Mouse (Mus musculus) embryo, embryonic 11.5 days (tissue): Measurements from ENCODE around the gene Eefsec.

Experiments
- DNase-seq: peaks from one replicate; pipeline ENCODE4 v3.0.0-alpha.2; 2012; ENCODE audit warnings: low read depth, low spot score

The Eefsec gene

GRCm38 (mm10) chr6:88266055-88266454 is 180.3 kb downstream of the Eefsec start:
- no peak for DNase-seq

GRCm38 (mm10) chr6:88265355-88265754 is 181.0 kb downstream of the Eefsec start:
- DNase-seq = no peak

GRCm38 (mm10) chr6:88262160-88262559 is 184.2 kb downstream of the Eefsec start:
- DNase-seq = no peak

GRCm38 (mm10) chr6:88260645-88261044 is 185.7 kb downstream of the Eefsec start:
- DNase-seq = no peak

GRCm38 (mm10) chr6:88259621-88260020 is 186.7 kb downstream of the Eefsec start:
- DNase-seq = no peak

- DNase-seq = no peak
Observed at GRCm38 (mm10) chr6:88255435-88255834, 190.9 kb downstream of the Eefsec start.

GRCm38 (mm10) chr6:88254082-88254481 is 192.3 kb downstream of the Eefsec start:
- DNase-seq = no peak

- DNase-seq = no peak
Observed at GRCm38 (mm10) chr6:88251798-88252478, 194.4 kb downstream of the Eefsec start.

GRCm38 (mm10) chr6:88251396-88251795 is 194.9 kb downstream of the Eefsec start:
- DNase-seq = no peak

GRCm38 (mm10) chr6:88249231-88249630 is 197.1 kb downstream of the Eefsec start:
- DNase-seq = no peak

GRCm38 (mm10) chr6:88242604-88243003 is 203.7 kb downstream of the Eefsec start:
- DNase-seq = peak; percentile 53

- no peak for DNase-seq
Observed at GRCm38 (mm10) chr6:88236513-88236912, 209.8 kb downstream of the Eefsec start.

GRCm38 (mm10) chr6:88235983-88236382 is 210.4 kb downstream of the Eefsec start:
- no peak for DNase-seq

GRCm38 (mm10) chr6:88235461-88235860 is 210.9 kb downstream of the Eefsec start:
- DNase-seq = no peak

- no peak for DNase-seq
Observed at GRCm38 (mm10) chr6:88233996-88234395, 212.3 kb downstream of the Eefsec start.

GRCm38 (mm10) chr6:88232221-88232620 is 214.1 kb downstream of the Eefsec start:
- DNase-seq = no peak

- no peak for DNase-seq
Observed at GRCm38 (mm10) chr6:88231821-88232220, 214.5 kb downstream of the Eefsec start.

- DNase-seq = no peak
Observed at GRCm38 (mm10) chr6:88229221-88229620, 217.1 kb downstream of the Eefsec start.

GRCm38 (mm10) chr6:88227537-88227936 is 218.8 kb downstream of the Eefsec start:
- DNase-seq = no peak

- DNase-seq = no peak
Observed at GRCm38 (mm10) chr6:88226570-88226994, 219.8 kb downstream of the Eefsec start.

- no peak for DNase-seq
Observed at GRCm38 (mm10) chr6:88221968-88222367, 224.4 kb downstream of the Eefsec start, which contains the start of gene Dnajb8. Dnajb8 (plus strand) TSS chr6:88222268.

GRCm38 (mm10) chr6:88219094-88219493 is 227.2 kb downstream of the Eefsec start:
- no peak for DNase-seq

- DNase-seq = no peak
Observed at GRCm38 (mm10) chr6:88216199-88216598, 230.1 kb downstream of the Eefsec start.

- no peak for DNase-seq
Observed at GRCm38 (mm10) chr6:88215797-88216196, 230.5 kb downstream of the Eefsec start.
